Mouse (Mus musculus): ENCODE results near the gene Rrp36.

- no peak for TF ChIP-seq CTCF (IDR thresholded peaks at IDR 0.05)
- TF ChIP-seq EP300 (IDR thresholded peaks at IDR 0.05), result no peak
Observed at GRCm38 (mm10) chr17:46649811-46650210, 24.3 kb downstream of the Rrp36 start.

Data from lung, postnatal 0 days (tissue).